Mouse (Mus musculus): ENCODE data around the gene Dnajb2. TPM values are rescaled to one million over a fixed set of nuclear protein-coding genes. Genes with fewer than 3 reads are reported as not detected.
A peak's percentile ranks its signal among the peaks of the same experiment; 100 is the strongest.
"Not testable (repeated sequence)": the region's sequence is repeated elsewhere in the genome, so short reads cannot be mapped to it uniquely, and the experiment has no call there.

Dnajb2 gene
- polyA plus RNA-seq, 1 experiment from 2014 or later, result 31.3 TPM

GRCm38 (mm10) chr1:75226138-75226537 lies 10.1 kb upstream of the Dnajb2 start:
- WGBS, result 56% methylated on average over 2 of the region's 2 CpGs
- Histone ChIP-seq H3K27me3 (ENCODE audit: control insufficient read depth, insufficient read depth, low read length) (no peaks in the 10 kb centered on the region), H3K4me1 (ENCODE audit: control insufficient read depth, insufficient read depth, low read length) (no peaks in the 10 kb centered on the region), H3K36me3 (ENCODE audit: control insufficient read depth, insufficient read depth, low read length) (no peaks in the 10 kb centered on the region), H3K4me2 (ENCODE audit: low read depth, low read length) (no peak overlapping the region), H3K4me3 (replicated peaks; ENCODE audit: low read length) (no peak overlapping the region), H3K27ac (ENCODE audit: low read length) (no peak overlapping the region), H3K9me3 (replicated peaks; ENCODE audit: control insufficient read depth, low read length) (no peaks in the 10 kb centered on the region), H3K9ac (ENCODE audit: low read length) (no peak overlapping the region)
- ATAC-seq (ENCODE audit: insufficient read depth, low FRiP score), result no peak

GRCm38 (mm10) chr1:75227653-75228052 lies 8.6 kb upstream of the Dnajb2 start:
- ATAC-seq (ENCODE audit: insufficient read depth, low FRiP score), result no peak

GRCm38 (mm10) chr1:75229158-75229557 lies 7.0 kb upstream of the Dnajb2 start:
- Histone ChIP-seq H3K36me3 (ENCODE audit: control insufficient read depth, insufficient read depth, low read length) (no peaks in the 10 kb centered on the region), H3K4me1 (ENCODE audit: control insufficient read depth, insufficient read depth, low read length) (no peaks in the 10 kb centered on the region), H3K27me3 (ENCODE audit: control insufficient read depth, insufficient read depth, low read length) (no peaks in the 10 kb centered on the region), H3K4me2 (ENCODE audit: low read depth, low read length) (no peak overlapping the region), H3K9ac (ENCODE audit: low read length) (no peak overlapping the region), H3K9me3 (replicated peaks; ENCODE audit: control insufficient read depth, low read length) (no peaks in the 10 kb centered on the region), H3K4me3 (replicated peaks; ENCODE audit: low read length) (no peak overlapping the region), H3K27ac (ENCODE audit: low read length) (no peak overlapping the region)
- ATAC-seq (ENCODE audit: insufficient read depth, low FRiP score), result no peak
- WGBS, result 64% methylated on average over 4 of the region's 4 CpGs

More at GRCm38 (mm10) chr1:75227653-75228052, 8.6 kb upstream of the Dnajb2 start:
- Histone ChIP-seq H3K4me2 (ENCODE audit: low read depth, low read length) (no peak overlapping the region), H3K36me3 (ENCODE audit: control insufficient read depth, insufficient read depth, low read length) (no peaks in the 10 kb centered on the region), H3K27me3 (ENCODE audit: control insufficient read depth, insufficient read depth, low read length) (no peaks in the 10 kb centered on the region), H3K27ac (ENCODE audit: low read length) (no peak overlapping the region), H3K4me1 (ENCODE audit: control insufficient read depth, insufficient read depth, low read length) (no peaks in the 10 kb centered on the region), H3K9ac (ENCODE audit: low read length) (no peak overlapping the region), H3K9me3 (replicated peaks; ENCODE audit: control insufficient read depth, low read length) (no peaks in the 10 kb centered on the region), H3K4me3 (replicated peaks; ENCODE audit: low read length) (no peak overlapping the region)
- 61% methylated on average over 1 of the region's 1 CpGs for WGBS

- Histone ChIP-seq H3K4me1 (ENCODE audit: control insufficient read depth, insufficient read depth, low read length) (no peaks in the 10 kb centered on the region), H3K27ac (ENCODE audit: low read length) (peak overlapping the region; percentile 53), H3K9me3 (replicated peaks; ENCODE audit: control insufficient read depth, low read length) (no peaks in the 10 kb centered on the region), H3K36me3 (ENCODE audit: control insufficient read depth, insufficient read depth, low read length) (no peaks in the 10 kb centered on the region), H3K4me2 (ENCODE audit: low read depth, low read length) (no peak overlapping the region), H3K4me3 (replicated peaks; ENCODE audit: low read length) (no peak overlapping the region), H3K9ac (ENCODE audit: low read length) (no peak overlapping the region), H3K27me3 (ENCODE audit: control insufficient read depth, insufficient read depth, low read length) (no peaks in the 10 kb centered on the region)
- WGBS, result 61% methylated on average over 7 of the region's 7 CpGs
- peak; percentile 39; the same call in 1 of the 2 replicates for ATAC-seq (ENCODE audit: insufficient read depth, low FRiP score)
These were observed 5.7 kb upstream of the Dnajb2 start for GRCm38 (mm10) chr1:75230335-75230994.

- H3K27ac ChIP-seq (ENCODE audit: low read length), result peak overlapping the region; percentile 53
These were observed 5.0 kb upstream of the Dnajb2 start for GRCm38 (mm10) chr1:75231224-75231623.

GRCm38 (mm10) chr1:75231664-75232152 lies 4.5 kb upstream of the Dnajb2 start, which contains the start of gene A630095N17Rik:
Gene A630095N17Rik, minus strand, starts transcription at chr1:75232102.
- Histone ChIP-seq H3K36me3 (ENCODE audit: control insufficient read depth, insufficient read depth, low read length) (no peaks in the 10 kb centered on the region), H3K4me3 (replicated peaks; ENCODE audit: low read length) (no peak within 1 kb of the TSS), H3K9me3 (replicated peaks; ENCODE audit: control insufficient read depth, low read length) (no peaks in the 10 kb centered on the region), H3K9ac (ENCODE audit: low read length) (peak within 1 kb of the TSS; percentile 33; the same call in 1 of the 2 replicates), H3K27ac (ENCODE audit: low read length) (peak within 1 kb of the TSS; percentile 53), H3K4me1 (ENCODE audit: control insufficient read depth, insufficient read depth, low read length) (peaks cover 4% of the 10 kb centered on the region), H3K4me2 (ENCODE audit: low read depth, low read length) (no peak within 1 kb of the TSS), H3K27me3 (ENCODE audit: control insufficient read depth, insufficient read depth, low read length) (no peaks in the 10 kb centered on the region)
- no peak for ATAC-seq (ENCODE audit: insufficient read depth, low FRiP score)
- 61% methylated on average over 5 of the region's 5 CpGs for WGBS

More at GRCm38 (mm10) chr1:75231224-75231623, 5.0 kb upstream of the Dnajb2 start:
- Histone ChIP-seq H3K9me3 (replicated peaks; ENCODE audit: control insufficient read depth, low read length) (no peaks in the 10 kb centered on the region), H3K4me1 (ENCODE audit: control insufficient read depth, insufficient read depth, low read length) (peaks cover 4% of the 10 kb centered on the region), H3K4me2 (ENCODE audit: low read depth, low read length) (no peak overlapping the region), H3K27me3 (ENCODE audit: control insufficient read depth, insufficient read depth, low read length) (no peaks in the 10 kb centered on the region), H3K9ac (ENCODE audit: low read length) (peak overlapping the region; percentile 33; the same call in 1 of the 2 replicates), H3K4me3 (replicated peaks; ENCODE audit: low read length) (no peak overlapping the region), H3K36me3 (ENCODE audit: control insufficient read depth, insufficient read depth, low read length) (no peaks in the 10 kb centered on the region)
- WGBS, result 75% methylated on average over 4 of the region's 4 CpGs
- no peak for ATAC-seq (ENCODE audit: insufficient read depth, low FRiP score)

- ATAC-seq (ENCODE audit: insufficient read depth, low FRiP score); H3K4me2 ChIP-seq (ENCODE audit: low read depth, low read length); H3K27me3 ChIP-seq (ENCODE audit: control insufficient read depth, insufficient read depth, low read length); H3K36me3 ChIP-seq (ENCODE audit: control insufficient read depth, insufficient read depth, low read length); H3K9ac ChIP-seq (ENCODE audit: low read length); H3K4me3 ChIP-seq (replicated peaks; ENCODE audit: low read length); H3K9me3 ChIP-seq (replicated peaks; ENCODE audit: control insufficient read depth, low read length); H3K27ac ChIP-seq (ENCODE audit: low read length): not testable (repeated sequence)
- H3K4me1 ChIP-seq (ENCODE audit: control insufficient read depth, insufficient read depth, low read length), result peaks cover 12% of the 10 kb centered on the region
- 59% methylated on average over 4 of the region's 4 CpGs for WGBS
These were observed 3.7 kb upstream of the Dnajb2 start for GRCm38 (mm10) chr1:75232489-75232888.

- H3K36me3 ChIP-seq (ENCODE audit: control insufficient read depth, insufficient read depth, low read length), result peaks cover under 1% of the 10 kb centered on the region; the same call in 1 of the 2 replicates
- H3K4me2 ChIP-seq (ENCODE audit: low read depth, low read length), result no peak overlapping the region
- no peak overlapping the region for H3K9ac ChIP-seq (ENCODE audit: low read length)
- no peaks in the 10 kb centered on the region for H3K9me3 ChIP-seq (replicated peaks; ENCODE audit: control insufficient read depth, low read length)
- H3K4me3 ChIP-seq (replicated peaks; ENCODE audit: low read length), result no peak overlapping the region
- WGBS, result 2% methylated on average over 8 of the region's 8 CpGs
- H3K27me3 ChIP-seq (ENCODE audit: control insufficient read depth, insufficient read depth, low read length), result no peaks in the 10 kb centered on the region
- H3K27ac ChIP-seq (ENCODE audit: low read length), result no peak overlapping the region
- no peak for ATAC-seq (ENCODE audit: insufficient read depth, low FRiP score)
- H3K4me1 ChIP-seq (ENCODE audit: control insufficient read depth, insufficient read depth, low read length), result peaks cover 14% of the 10 kb centered on the region
These were observed 1.6 kb upstream of the Dnajb2 start for GRCm38 (mm10) chr1:75234606-75235005.

GRCm38 (mm10) chr1:75239591-75239990 lies 3.4 kb downstream of the Dnajb2 start:
- 80% methylated on average over 10 of the region's 10 CpGs for WGBS
- H3K27ac ChIP-seq (ENCODE audit: low read length), result no peak overlapping the region
- no peak overlapping the region for H3K9ac ChIP-seq (ENCODE audit: low read length)
- H3K36me3 ChIP-seq (ENCODE audit: control insufficient read depth, insufficient read depth, low read length), result peaks cover 11% of the 10 kb centered on the region; the same call in 1 of the 2 replicates
- H3K9me3 ChIP-seq (replicated peaks; ENCODE audit: control insufficient read depth, low read length), result no peaks in the 10 kb centered on the region
- no peak overlapping the region for H3K4me3 ChIP-seq (replicated peaks; ENCODE audit: low read length)
- ATAC-seq (ENCODE audit: insufficient read depth, low FRiP score), result no peak
- H3K27me3 ChIP-seq (ENCODE audit: control insufficient read depth, insufficient read depth, low read length), result no peaks in the 10 kb centered on the region
- H3K4me1 ChIP-seq (ENCODE audit: control insufficient read depth, insufficient read depth, low read length), result peaks cover 14% of the 10 kb centered on the region
- no peak overlapping the region for H3K4me2 ChIP-seq (ENCODE audit: low read depth, low read length)

Data from stomach, embryonic 16.5 days (tissue).